Mouse (Mus musculus): ENCODE measurements around the gene Tex37.

- TF ChIP-seq CTCF (IDR thresholded peaks at IDR 0.05): no peak
- TF ChIP-seq EP300 (IDR thresholded peaks at IDR 0.05; ENCODE audit: insufficient read depth, low read depth, low read length): no peak
These were observed 45.5 kb upstream of the Tex37 start for GRCm38 (mm10) chr6:70964116-70964830.
